Mouse (Mus musculus) heart, postnatal 0 days (tissue): ENCODE measurements around the gene Pakap.

Experiments used
- CTCF ChIP-seq: IDR thresholded peaks from 2 replicates; pipeline ENCODE4 v1.5.1; 2016; ENCODE audit warnings: antibody characterized with exemption, control low read depth, low read depth
- EP300 ChIP-seq: IDR thresholded peaks from 2 replicates; pipeline ENCODE4 v1.6.1; 2016; ENCODE audit warnings: antibody characterized with exemption, low read depth

- TF ChIP-seq CTCF (no peak), EP300 (no peak)
These were observed 69.8 kb downstream of the Pakap start for GRCm38 (mm10) chr4:57637636-57638386.
